Mouse (Mus musculus) lung, embryonic 16.5 days (tissue): ENCODE results near the gene Nt5dc3. TPM values are rescaled to one million over a fixed set of nuclear protein-coding genes. Genes with fewer than 3 reads are reported as not detected.

Experiments
- ATAC-seq: fragments of 200-750 bp; cut with Nextera tagmentation; 2 replicates; pipeline ENCODE4 v1.8.0; 2017; ENCODE audit warnings: low read depth, mild to moderate bottlenecking, moderate library complexity
- H3K27ac ChIP-seq: fragments of 300-500 bp; sonication (generic); 2 replicates; pipeline ENCODE4 v1.5.1; 2014; ENCODE audit warnings: mild to moderate bottlenecking, control low read depth, low read length
- H3K27me3 ChIP-seq: fragments of 300-500 bp; sonication (generic); 2 replicates; pipeline ENCODE4 v1.6.1; 2014; ENCODE audit warnings: low read depth, low read length, mixed read lengths; ENCODE audit not compliant: control insufficient read depth, insufficient read depth
- H3K36me3 ChIP-seq: fragments of 300-500 bp; sonication (generic); 2 replicates; pipeline ENCODE4 v1.6.1; 2014; ENCODE audit warnings: low read length; ENCODE audit not compliant: control insufficient read depth, insufficient read depth
- H3K4me1 ChIP-seq: fragments of 300-500 bp; sonication (generic); replicated peaks from 2 replicates; pipeline ENCODE4 v1.6.1; 2014; ENCODE audit warnings: low read length, mixed read lengths; ENCODE audit not compliant: control insufficient read depth, insufficient read depth
- H3K4me2 ChIP-seq: fragments of 300-500 bp; sonication (generic); 2 replicates; pipeline ENCODE4 v1.6.1; 2014; ENCODE audit warnings: low read depth, low read length, control low read depth
- H3K4me3 ChIP-seq: fragments of 300-500 bp; sonication (generic); 2 replicates; pipeline ENCODE4 v1.5.1; 2014; ENCODE audit warnings: mild to moderate bottlenecking, low read length, control low read depth
- H3K9ac ChIP-seq: fragments of 300-500 bp; sonication (generic); 2 replicates; pipeline ENCODE4 v1.6.1; 2014; ENCODE audit warnings: low read length, control low read depth
- H3K9me3 ChIP-seq: fragments of 300-500 bp; sonication (generic); 2 replicates; pipeline ENCODE4 v1.6.1; 2016; ENCODE audit warnings: low read length; ENCODE audit not compliant: control insufficient read depth
- WGBS: fragments of 180-500 bp; shearing (Covaris S2); extraction: QIAGEN DNeasy Blood & Tissue Kit; methylation state at CpG from one replicate; pipeline ENCODE4 v1.1.7; 2014; 5-methylcytosine and 5-hydroxymethylcytosine counted together
- polyA plus RNA-seq: library from polyadenylated mRNA; unstranded; fragments of >200 nt; fragmentation: Nextera tagmentation; extraction: Ambion mirVana; gene quantifications from 2 replicates; pipeline ENCODE4 v1.2.1, GENCODE M21; 2015

The Nt5dc3 gene
- polyA plus RNA-seq, 1 experiment from 2014 or later: 1.7 TPM

GRCm38 (mm10) chr10:86849087-86849486 lies 70.3 kb downstream of the Nt5dc3 start:
- Histone ChIP-seq H3K4me3 (no peak overlapping the region), H3K36me3 (no peaks in the 10 kb centered on the region), H3K27ac (no peak overlapping the region), H3K4me1 (no peaks in the 10 kb centered on the region), H3K9me3 (no peaks in the 10 kb centered on the region), H3K4me2 (no peak overlapping the region), H3K27me3 (no peaks in the 10 kb centered on the region), H3K9ac (no peak overlapping the region)
- WGBS: 75% methylated on average over 4 of the region's 4 CpGs
- no peak for ATAC-seq

- no peak overlapping the region for H3K27ac ChIP-seq
- 70% methylated on average over 4 of the region's 4 CpGs for WGBS
- no peak for ATAC-seq
Measured at GRCm38 (mm10) chr10:86849508-86849907, 70.7 kb downstream of the Nt5dc3 start.

GRCm38 (mm10) chr10:86852160-86852559 lies 73.4 kb downstream of the Nt5dc3 start:
- ATAC-seq: no peak
- Histone ChIP-seq H3K9ac (no peak overlapping the region), H3K27ac (no peak overlapping the region), H3K4me3 (no peak overlapping the region), H3K27me3 (no peaks in the 10 kb centered on the region), H3K9me3 (no peaks in the 10 kb centered on the region), H3K36me3 (no peaks in the 10 kb centered on the region), H3K4me1 (no peaks in the 10 kb centered on the region), H3K4me2 (no peak overlapping the region)
- 75% methylated on average over 6 of the region's 6 CpGs for WGBS

More at GRCm38 (mm10) chr10:86849508-86849907, 70.7 kb downstream of the Nt5dc3 start:
- H3K36me3 ChIP-seq: no peaks in the 10 kb centered on the region
- H3K9me3 ChIP-seq: no peaks in the 10 kb centered on the region
- no peaks in the 10 kb centered on the region for H3K4me1 ChIP-seq
- H3K4me2 ChIP-seq: no peak overlapping the region
- H3K27me3 ChIP-seq: no peaks in the 10 kb centered on the region
- H3K4me3 ChIP-seq: no peak overlapping the region
- no peak overlapping the region for H3K9ac ChIP-seq

GRCm38 (mm10) chr10:86853433-86853832 lies 74.6 kb downstream of the Nt5dc3 start:
- no peak for ATAC-seq
- Histone ChIP-seq H3K4me3 (no peak overlapping the region), H3K9me3 (no peaks in the 10 kb centered on the region), H3K36me3 (no peaks in the 10 kb centered on the region), H3K9ac (no peak overlapping the region), H3K27ac (no peak overlapping the region), H3K4me1 (no peaks in the 10 kb centered on the region), H3K4me2 (no peak overlapping the region), H3K27me3 (no peaks in the 10 kb centered on the region)
- WGBS: 86% methylated on average over 3 of the region's 3 CpGs

- 75% methylated on average over 4 of the region's 4 CpGs for WGBS
- Histone ChIP-seq H3K36me3 (no peaks in the 10 kb centered on the region), H3K27ac (no peak overlapping the region), H3K9ac (no peak overlapping the region), H3K27me3 (no peaks in the 10 kb centered on the region), H3K4me3 (no peak overlapping the region), H3K4me1 (no peaks in the 10 kb centered on the region), H3K9me3 (no peaks in the 10 kb centered on the region), H3K4me2 (no peak overlapping the region)
- no peak for ATAC-seq
Measured at GRCm38 (mm10) chr10:86860396-86860795, 81.6 kb downstream of the Nt5dc3 start.

- Histone ChIP-seq H3K27ac (no peak overlapping the region), H3K4me2 (no peak overlapping the region), H3K4me3 (no peak overlapping the region), H3K4me1 (no peaks in the 10 kb centered on the region), H3K9me3 (no peaks in the 10 kb centered on the region), H3K36me3 (no peaks in the 10 kb centered on the region), H3K27me3 (no peaks in the 10 kb centered on the region), H3K9ac (no peak overlapping the region)
- ATAC-seq: no peak
- WGBS: 89% methylated on average over 6 of the region's 6 CpGs
Measured at GRCm38 (mm10) chr10:86862496-86862895, 83.7 kb downstream of the Nt5dc3 start.

- Histone ChIP-seq H3K27me3 (no peaks in the 10 kb centered on the region), H3K4me2 (no peak overlapping the region), H3K4me1 (no peaks in the 10 kb centered on the region), H3K4me3 (no peak overlapping the region), H3K36me3 (no peaks in the 10 kb centered on the region), H3K9me3 (no peaks in the 10 kb centered on the region), H3K9ac (no peak overlapping the region), H3K27ac (no peak overlapping the region)
- 90% methylated on average over 6 of the region's 6 CpGs for WGBS
- ATAC-seq: no peak
Measured at GRCm38 (mm10) chr10:86863429-86863828, 84.6 kb downstream of the Nt5dc3 start.

GRCm38 (mm10) chr10:86872121-86872520 lies 93.3 kb downstream of the Nt5dc3 start:
- Histone ChIP-seq H3K4me2 (no peak overlapping the region), H3K9me3 (no peaks in the 10 kb centered on the region), H3K9ac (no peak overlapping the region), H3K4me3 (no peak overlapping the region), H3K27me3 (no peaks in the 10 kb centered on the region), H3K36me3 (no peaks in the 10 kb centered on the region), H3K4me1 (no peaks in the 10 kb centered on the region), H3K27ac (no peak overlapping the region)
- 0 out of 2 replicates have a peak, but pooled peaks have one; percentile 20 for ATAC-seq
- WGBS: 34% methylated on average over 7 of the region's 7 CpGs

- Histone ChIP-seq H3K36me3 (no peaks in the 10 kb centered on the region), H3K27me3 (no peaks in the 10 kb centered on the region), H3K27ac (no peak overlapping the region), H3K9ac (no peak overlapping the region), H3K4me2 (no peak overlapping the region), H3K4me1 (no peaks in the 10 kb centered on the region), H3K9me3 (no peaks in the 10 kb centered on the region), H3K4me3 (no peak overlapping the region)
- no peak for ATAC-seq
- 67% methylated on average over 5 of the region's 5 CpGs for whole genome bisulfite sequencing
Measured at GRCm38 (mm10) chr10:86872591-86872990, 93.8 kb downstream of the Nt5dc3 start.

- Histone ChIP-seq H3K36me3 (no peaks in the 10 kb centered on the region), H3K27me3 (no peaks in the 10 kb centered on the region), H3K4me3 (no peak overlapping the region), H3K4me2 (no peak overlapping the region), H3K9me3 (no peaks in the 10 kb centered on the region), H3K27ac (no peak overlapping the region), H3K4me1 (no peaks in the 10 kb centered on the region), H3K9ac (no peak overlapping the region)
- 76% methylated on average over 7 of the region's 7 CpGs for WGBS
- no peak for ATAC-seq
Measured at GRCm38 (mm10) chr10:86878721-86879120, 99.9 kb downstream of the Nt5dc3 start.
